Mouse (Mus musculus) liver, embryonic 16.5 days (tissue): Measurements from ENCODE around the gene Rab37. TPM values are rescaled to one million over a fixed set of nuclear protein-coding genes. Genes with fewer than 3 reads are reported as not detected.

Experiments used
- ATAC-seq: fragments of 200-750 bp; cut with Nextera tagmentation; 2 replicates; pipeline ENCODE4 v1.8.0; 2017; ENCODE audit warnings: low read depth, mild to moderate bottlenecking, moderate number of reproducible peaks, moderate library complexity
- H3K27ac ChIP-seq: fragments of 300-500 bp; sonication (generic); 2 replicates; pipeline ENCODE4 v1.5.1; 2014; ENCODE audit warnings: mild to moderate bottlenecking, low read length
- H3K27me3 ChIP-seq: fragments of 300-500 bp; sonication (generic); 2 replicates; pipeline ENCODE4 v1.6.1; 2014; ENCODE audit warnings: low read depth, low read length, mixed read lengths; ENCODE audit not compliant: control insufficient read depth, insufficient read depth
- H3K36me3 ChIP-seq: fragments of 300-500 bp; sonication (generic); 2 replicates; pipeline ENCODE4 v1.6.1; 2014; ENCODE audit warnings: mild to moderate bottlenecking; ENCODE audit not compliant: control insufficient read depth, insufficient read depth
- H3K4me1 ChIP-seq: fragments of 300-500 bp; sonication (generic); 2 replicates; pipeline ENCODE4 v1.6.1; 2014; ENCODE audit warnings: low read depth, low read length, mixed read lengths; ENCODE audit not compliant: control insufficient read depth
- H3K4me2 ChIP-seq: fragments of 300-500 bp; sonication (generic); 2 replicates; pipeline ENCODE4 v1.6.1; 2014; ENCODE audit warnings: low read depth, low read length, mixed read lengths
- H3K4me3 ChIP-seq: fragments of 300-500 bp; sonication (generic); 2 replicates; pipeline ENCODE4 v1.5.1; 2014; ENCODE audit warnings: low read depth, mild to moderate bottlenecking, low read length
- H3K9ac ChIP-seq: fragments of 300-500 bp; sonication (generic); 2 replicates; pipeline ENCODE4 v1.6.1; 2014; ENCODE audit warnings: low read depth, low read length
- H3K9me3 ChIP-seq: fragments of 300-500 bp; sonication (generic); replicated peaks from 2 replicates; pipeline ENCODE4 v1.6.1; 2016; ENCODE audit warnings: low read length; ENCODE audit not compliant: control insufficient read depth
- WGBS: fragments of 180-500 bp; shearing (Covaris S2); extraction: QIAGEN DNeasy Blood & Tissue Kit; methylation state at CpG from one replicate; pipeline ENCODE4 v1.1.7; 2014; ENCODE audit not compliant: insufficient replicate concordance; 5-methylcytosine and 5-hydroxymethylcytosine counted together
- polyA plus RNA-seq: library from polyadenylated mRNA; unstranded; fragments of >200 nt; fragmentation: Nextera tagmentation; extraction: Ambion mirVana; gene quantifications from 2 replicates; pipeline ENCODE4 v1.2.1, GENCODE M21; 2015

The Rab37 gene
- polyA plus RNA-seq, 1 experiment from 2014 or later: 2.4 TPM

DNA sequence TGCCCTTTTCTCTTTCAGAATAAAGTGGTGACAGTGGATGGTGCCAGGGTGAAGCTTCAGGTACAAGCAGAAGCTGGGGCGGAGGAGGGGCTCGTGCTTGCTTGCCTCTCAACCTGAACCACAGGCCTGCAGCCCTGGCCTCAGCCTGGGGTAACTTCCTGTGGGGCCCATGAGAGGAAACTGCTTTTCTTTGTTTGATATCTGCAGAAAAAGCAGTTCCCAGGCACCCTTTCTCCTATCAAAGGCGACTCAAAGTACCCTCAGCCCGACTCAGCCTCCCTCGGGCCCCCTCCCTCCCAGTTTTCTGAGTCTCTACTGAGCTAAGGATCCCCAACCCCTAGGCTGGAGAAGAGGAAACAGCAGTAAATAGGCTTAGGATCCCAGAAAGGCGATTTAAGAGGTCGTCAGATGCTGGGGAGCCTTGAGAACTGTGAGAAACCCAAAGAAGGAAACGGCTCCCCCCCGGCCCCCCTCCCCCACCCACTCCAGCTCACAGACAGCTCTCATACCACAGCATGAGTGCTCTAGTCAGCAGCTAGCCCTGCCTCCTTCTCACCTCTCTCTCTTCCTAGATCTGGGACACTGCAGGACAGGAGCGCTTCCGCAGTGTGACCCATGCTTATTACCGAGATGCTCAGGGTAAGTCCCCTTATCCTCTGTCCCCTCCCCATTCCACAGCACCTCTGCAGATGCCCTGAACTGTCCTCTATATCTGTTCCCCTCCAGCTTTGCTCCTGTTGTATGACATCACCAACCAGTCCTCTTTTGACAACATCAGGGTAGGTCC is 66.9 kb downstream of the Rab37 start:
- peaks cover 11% of the 10 kb centered on the region for H3K27me3 ChIP-seq
- H3K4me1 ChIP-seq: peaks cover 29% of the 10 kb centered on the region
- H3K4me2 ChIP-seq: 0 out of 2 replicates have a peak overlapping the region, but pooled peaks have one; percentile 3
- no peak overlapping the region for H3K9ac ChIP-seq
- no peak overlapping the region for H3K4me3 ChIP-seq
- H3K27ac ChIP-seq: peak overlapping the region; percentile 4
- WGBS: 10% methylated on average over 12 of the region's 12 CpGs
- no peaks in the 10 kb centered on the region for H3K9me3 ChIP-seq
- no peak for ATAC-seq
- no peaks in the 10 kb centered on the region for H3K36me3 ChIP-seq

DNA sequence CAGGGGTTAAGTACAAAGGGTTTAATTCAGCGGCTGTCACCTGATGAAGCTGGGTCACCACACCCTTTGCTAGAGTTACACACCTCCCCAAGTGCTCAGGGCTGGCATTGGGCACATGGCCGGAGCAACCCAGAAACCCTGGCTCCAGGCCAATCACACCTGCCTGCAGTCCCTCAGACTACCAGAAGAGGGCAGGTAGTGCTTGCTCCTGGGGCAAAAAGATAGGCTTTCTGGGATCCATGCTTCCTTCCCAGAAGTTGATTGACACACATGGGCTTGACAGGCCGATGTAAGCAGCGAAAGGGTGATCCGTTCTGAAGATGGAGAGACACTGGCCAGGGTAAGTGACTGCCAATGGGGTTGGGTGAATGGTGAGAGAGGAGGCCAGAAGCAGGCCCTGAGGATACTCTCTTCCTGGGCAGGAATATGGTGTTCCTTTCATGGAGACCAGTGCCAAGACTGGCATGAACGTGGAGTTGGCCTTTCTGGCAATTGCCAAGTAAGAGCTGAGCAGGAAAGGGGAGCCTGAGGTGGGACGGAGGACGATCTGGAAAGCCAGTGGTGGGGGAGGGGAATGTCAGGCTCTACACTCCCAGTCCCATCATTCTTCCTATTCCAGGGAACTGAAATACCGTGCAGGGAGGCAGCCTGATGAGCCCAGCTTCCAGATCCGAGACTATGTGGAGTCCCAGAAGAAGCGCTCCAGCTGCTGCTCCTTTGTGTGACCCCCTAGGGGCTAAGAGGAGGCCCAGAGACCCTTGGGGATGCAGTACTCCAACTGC is 69.0 kb downstream of the Rab37 start:
- Histone ChIP-seq H3K36me3 (no peaks in the 10 kb centered on the region), H3K4me1 (peaks cover 19% of the 10 kb centered on the region), H3K9ac (no peak overlapping the region), H3K27me3 (peaks cover 17% of the 10 kb centered on the region), H3K4me3 (no peak overlapping the region), H3K4me2 (no peak overlapping the region), H3K27ac (no peak overlapping the region), H3K9me3 (no peaks in the 10 kb centered on the region)
- no peak for ATAC-seq
- 56% methylated on average over 11 of the region's 11 CpGs for WGBS

DNA sequence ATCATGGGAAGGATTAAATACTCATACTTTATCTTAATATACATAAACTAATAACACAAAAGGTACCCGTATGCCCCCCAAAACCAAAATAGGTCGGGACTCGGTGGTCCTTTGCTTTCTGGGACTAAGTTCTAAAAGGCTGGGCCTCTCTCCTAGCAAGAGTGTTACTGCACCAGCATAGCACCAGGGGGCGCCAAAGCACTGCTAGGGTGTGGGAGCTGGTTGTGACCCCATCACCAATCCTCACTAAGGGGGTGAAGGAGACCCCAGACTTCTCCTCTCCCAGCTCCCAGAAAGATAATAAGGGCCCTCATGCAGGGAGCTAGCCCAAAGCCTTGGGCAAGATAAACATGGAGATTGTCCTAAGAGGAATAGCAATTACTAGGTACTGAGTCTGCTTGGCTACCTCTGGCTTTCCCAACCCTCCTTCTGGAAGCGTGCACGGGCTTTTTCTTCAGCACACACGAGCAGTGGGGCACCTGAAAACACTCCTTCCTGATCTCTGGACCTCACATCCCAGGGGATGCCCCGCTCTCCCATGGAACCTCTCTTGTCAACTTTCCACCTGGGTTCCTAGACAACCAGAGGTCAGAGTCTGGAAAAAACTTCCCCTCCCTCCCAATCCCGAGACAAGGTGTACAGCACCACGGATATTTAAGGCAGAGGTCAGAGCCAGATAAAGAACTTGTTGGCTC is 69.8 kb downstream of the Rab37 start:
- Histone ChIP-seq H3K27ac (peak overlapping the region; percentile 57), H3K4me1 (peaks cover 19% of the 10 kb centered on the region), H3K27me3 (peaks cover 16% of the 10 kb centered on the region), H3K9ac (no peak overlapping the region), H3K4me2 (no peak overlapping the region), H3K4me3 (no peak overlapping the region), H3K9me3 (no peaks in the 10 kb centered on the region), H3K36me3 (no peaks in the 10 kb centered on the region)
- no peak for ATAC-seq
- 20% methylated on average over 10 of the region's 10 CpGs for WGBS

DNA sequence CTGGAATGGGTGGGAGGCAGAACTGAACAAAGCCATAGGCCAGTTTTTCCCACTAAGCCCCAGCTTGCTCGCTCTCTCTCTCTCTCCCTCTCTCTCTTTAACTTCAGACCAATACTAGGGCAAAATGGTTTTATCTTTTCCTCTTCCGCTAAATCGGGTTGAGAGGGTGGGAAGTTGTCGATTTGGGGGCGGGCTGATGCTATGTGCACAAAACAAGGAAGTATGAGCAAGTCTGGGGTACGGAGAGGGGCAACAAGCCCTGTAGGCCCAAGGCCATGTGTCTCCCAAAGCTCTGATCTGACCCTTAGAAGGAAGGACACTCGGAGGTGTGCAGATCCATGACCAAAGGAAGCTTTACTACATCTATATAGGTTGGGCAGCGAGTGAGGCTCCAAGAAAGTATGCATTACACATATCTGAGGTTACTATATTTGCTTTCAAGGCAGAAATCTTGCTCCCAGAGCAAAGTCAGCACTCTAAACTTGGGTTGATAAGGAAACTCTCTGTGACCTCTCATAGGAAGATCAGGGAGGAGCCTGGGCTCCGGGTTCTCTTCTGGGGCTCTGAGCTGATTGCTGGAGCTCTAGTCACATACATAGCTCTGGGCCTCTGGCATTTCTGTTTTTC is 70.5 kb downstream of the Rab37 start:
- Histone ChIP-seq H3K27me3 (peaks cover 16% of the 10 kb centered on the region), H3K27ac (peak overlapping the region; percentile 57), H3K4me2 (no peak overlapping the region), H3K9ac (no peak overlapping the region), H3K4me3 (no peak overlapping the region), H3K36me3 (no peaks in the 10 kb centered on the region), H3K4me1 (peaks cover 24% of the 10 kb centered on the region), H3K9me3 (no peaks in the 10 kb centered on the region)
- ATAC-seq: no peak
- 17% methylated on average over 9 of the region's 9 CpGs for WGBS

DNA sequence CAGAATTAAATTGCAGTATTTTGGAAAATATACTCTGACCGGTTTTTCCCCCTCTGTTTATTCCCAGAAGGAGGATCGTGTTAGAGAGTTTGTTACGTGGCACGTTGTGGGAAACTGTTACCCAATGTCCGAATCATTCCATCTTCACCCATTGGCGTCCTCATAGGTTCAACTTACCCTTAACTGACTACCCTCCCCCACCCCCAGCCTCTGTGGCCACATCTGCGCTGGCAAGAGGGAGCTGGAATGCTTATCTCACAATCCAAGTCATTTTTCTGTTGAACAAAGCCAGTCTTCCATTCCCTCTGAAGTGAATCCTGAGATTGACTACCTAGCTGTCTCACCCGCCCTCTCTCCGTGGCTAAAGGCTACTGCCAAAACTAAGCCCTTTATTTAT is 71.0 kb downstream of the Rab37 start:
- H3K4me1 ChIP-seq: peaks cover 27% of the 10 kb centered on the region
- peak overlapping the region; percentile 85 for H3K4me3 ChIP-seq
- no peaks in the 10 kb centered on the region for H3K9me3 ChIP-seq
- ATAC-seq: no peak
- 25% methylated on average over 9 of the region's 9 CpGs for WGBS
- peak overlapping the region; percentile 91 for H3K4me2 ChIP-seq
- H3K9ac ChIP-seq: peak overlapping the region; percentile 60
- H3K36me3 ChIP-seq: no peaks in the 10 kb centered on the region
- H3K27ac ChIP-seq: peak overlapping the region; percentile 66
- peaks cover 16% of the 10 kb centered on the region for H3K27me3 ChIP-seq

DNA sequence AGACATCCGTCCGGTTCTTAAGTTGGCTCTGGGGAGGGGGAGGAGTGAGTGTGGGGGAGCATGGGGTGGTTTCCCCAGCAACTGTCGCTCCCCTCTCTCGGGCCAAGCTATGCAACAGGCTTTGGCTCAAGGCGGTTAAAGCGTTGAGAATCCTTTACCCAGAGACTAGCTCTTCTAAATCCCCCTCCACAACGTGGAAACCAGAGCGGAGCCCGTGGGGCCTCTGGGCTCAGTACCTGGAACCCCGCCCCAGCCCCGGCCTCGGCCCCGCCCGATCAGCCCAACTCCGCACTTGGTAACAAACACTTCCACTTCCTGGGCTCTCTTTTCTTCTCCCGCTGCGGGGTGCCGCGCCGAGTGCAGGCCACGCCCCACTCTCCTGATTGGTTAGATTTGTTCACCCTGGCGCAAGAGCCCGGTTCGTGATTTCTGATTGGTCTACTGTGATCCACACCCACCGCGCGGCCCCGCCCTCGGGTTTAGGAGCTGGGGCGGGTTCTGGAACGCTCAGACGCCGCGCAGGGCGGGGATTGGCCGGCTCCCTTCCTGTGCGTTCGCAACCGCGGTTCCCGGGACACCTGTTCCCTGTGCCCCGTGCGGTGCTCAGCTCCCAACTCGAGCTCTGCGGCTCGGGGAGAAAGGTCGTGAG is 71.7 kb downstream of the Rab37 start, which contains the start of gene Slc9a3r1:
Gene Slc9a3r1 (plus strand): TSS at position 510 of the 649 bp plus-strand sequence.
- ATAC-seq: peak; percentile 94
- Histone ChIP-seq H3K27me3 (peaks cover 16% of the 10 kb centered on the region), H3K4me2 (peak within 1 kb of the TSS; percentile 91), H3K9ac (peak within 1 kb of the TSS; percentile 78), H3K4me1 (peaks cover 34% of the 10 kb centered on the region), H3K9me3 (no peaks in the 10 kb centered on the region), H3K27ac (peak within 1 kb of the TSS; percentile 66), H3K36me3 (no peaks in the 10 kb centered on the region), H3K4me3 (peak within 1 kb of the TSS; percentile 85)
- WGBS: under 1% methylated on average over 47 of the region's 47 CpGs

DNA sequence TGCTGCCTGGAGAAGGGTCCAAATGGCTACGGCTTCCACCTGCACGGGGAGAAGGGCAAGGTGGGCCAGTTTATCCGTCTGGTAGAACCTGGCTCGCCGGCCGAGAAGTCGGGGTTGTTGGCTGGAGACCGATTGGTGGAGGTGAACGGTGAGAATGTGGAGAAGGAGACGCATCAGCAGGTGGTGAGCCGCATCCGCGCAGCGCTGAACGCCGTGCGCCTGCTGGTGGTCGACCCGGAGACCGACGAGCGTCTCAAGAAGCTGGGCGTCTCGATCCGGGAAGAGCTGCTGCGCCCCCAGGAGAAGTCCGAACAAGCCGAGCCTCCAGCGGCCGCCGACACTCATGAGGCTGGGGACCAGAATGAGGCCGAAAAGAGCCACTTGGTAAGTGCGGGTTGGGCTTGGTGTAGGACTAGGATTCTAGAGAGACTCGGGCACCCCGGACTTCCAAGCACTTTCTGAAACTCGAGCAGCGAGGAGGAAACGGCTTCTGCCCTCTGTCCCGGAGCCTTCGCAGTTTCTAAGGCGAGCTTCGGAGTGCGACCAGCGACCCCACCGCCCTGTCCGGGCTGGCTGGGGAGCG is 72.4 kb downstream of the Rab37 start:
- H3K9me3 ChIP-seq: no peaks in the 10 kb centered on the region
- peaks cover 34% of the 10 kb centered on the region for H3K4me1 ChIP-seq
- H3K4me3 ChIP-seq: peak overlapping the region; percentile 85
- H3K9ac ChIP-seq: peak overlapping the region; percentile 78
- peaks cover 2% of the 10 kb centered on the region; the same call in 1 of the 2 replicates for H3K36me3 ChIP-seq
- no peak for ATAC-seq
- H3K27me3 ChIP-seq: peaks cover 16% of the 10 kb centered on the region
- under 1% methylated on average over 47 of the region's 47 CpGs for WGBS
- H3K4me2 ChIP-seq: peak overlapping the region; percentile 91
- peak overlapping the region; percentile 63; the same call in 1 of the 2 replicates for H3K27ac ChIP-seq
